ENCODE assay signal across 8 mouse cellular contexts in the genomic region with DNA sequence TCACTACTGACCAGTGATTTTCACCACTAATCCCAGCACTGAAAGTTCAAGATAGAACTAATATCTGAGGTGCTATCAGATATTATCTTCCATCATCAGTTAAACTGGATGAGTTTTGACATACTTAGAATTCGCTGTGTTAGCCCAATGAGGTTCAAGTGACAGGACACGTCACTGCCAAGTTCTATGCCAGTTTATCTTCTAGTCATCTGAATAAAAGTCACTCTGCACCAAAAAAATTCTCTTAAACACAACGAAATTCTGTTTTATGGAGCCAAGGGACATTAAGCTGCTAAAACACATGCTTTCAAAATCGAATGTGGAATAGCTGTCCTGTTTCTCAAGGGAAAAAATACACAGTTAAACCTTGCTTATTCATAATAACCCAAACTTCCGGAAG.
A peak's percentile ranks its signal among the peaks of the same experiment; 100 is the strongest.
DNase-seq lines count a peak whose midpoint lies in the region; ATAC-seq and TF ChIP-seq lines count a peak whose summit lies in the region.
"Had no signal": no experiment of that assay in that cellular context is flagged by ENCODE, and none has a peak within 500 bp of the region (broad histone marks: within the 10 kb centered on the region; RNA-seq: fewer than 3 reads in every experiment).

No protein-coding gene starts in this region.

- 0 out of 2 replicates have a peak overlapping the region, but pooled peaks have one; percentile 11 for H3K4me2 ChIP-seq in limb, embryonic 14.5 days (replicated peaks; ENCODE audit: low read depth, low read length, severe bottlenecking)
- H3K4me2 ChIP-seq in stomach, embryonic 16.5 days (ENCODE audit: low read depth, low read length) = peak overlapping the region; percentile 22
- H3K4me2 ChIP-seq: embryonic facial prominence, embryonic 12.5 days had no signal

- peak overlapping the region; percentile 72 for H3K27ac ChIP-seq in kidney, adult 2 months (ENCODE audit: insufficient read depth, low read depth, low read length)
- peak overlapping the region; percentile 96 for H3K27ac ChIP-seq in thymus, adult 2 months (ENCODE audit: control insufficient read depth, insufficient read depth, low read length)
- no peak overlapping the region for H3K27ac ChIP-seq in limb, embryonic 14.5 days (replicated peaks; ENCODE audit: low read depth, low read length)
- H3K27ac ChIP-seq in stomach, embryonic 16.5 days (ENCODE audit: low read length) = peak overlapping the region; percentile 69
- H3K27ac ChIP-seq: embryonic facial prominence, embryonic 12.5 days had no signal

- WGBS in kidney, adult 2 months = 19% methylated on average over 5 of the region's 5 CpGs
- 12% methylated on average over 5 of the region's 5 CpGs for WGBS in thymus, adult 2 months
- 44% methylated on average over 5 of the region's 5 CpGs for WGBS in limb, embryonic 14.5 days
- 38% methylated on average over 5 of the region's 5 CpGs for WGBS in stomach, embryonic 16.5 days

- no peak overlapping the region for H3K4me3 ChIP-seq in kidney, adult 2 months (ENCODE audit: insufficient read depth, low read depth, low read length)
- H3K4me3 ChIP-seq in thymus, adult 2 months (ENCODE audit: control insufficient read depth, insufficient read depth, low read length) = no peak overlapping the region
- no peak overlapping the region for H3K4me3 ChIP-seq in limb, embryonic 14.5 days (replicated peaks; ENCODE audit: low read length)
- no peak overlapping the region for H3K4me3 ChIP-seq in stomach, embryonic 16.5 days (replicated peaks; ENCODE audit: low read length)
- H3K4me3 ChIP-seq: embryonic facial prominence, embryonic 12.5 days had no signal

- no peaks in the 10 kb centered on the region for H3K36me3 ChIP-seq in kidney, adult 2 months (ENCODE audit: control insufficient read depth, insufficient read depth, low read length)
- no peaks in the 10 kb centered on the region for H3K36me3 ChIP-seq in thymus, adult 2 months (ENCODE audit: control insufficient read depth, insufficient read depth, low read length)
- H3K36me3 ChIP-seq in limb, embryonic 14.5 days (ENCODE audit: control insufficient read depth, insufficient read depth, low read length) = no peaks in the 10 kb centered on the region
- no peaks in the 10 kb centered on the region for H3K36me3 ChIP-seq in stomach, embryonic 16.5 days (ENCODE audit: control insufficient read depth, insufficient read depth, low read length)
- H3K36me3 ChIP-seq: embryonic facial prominence, embryonic 12.5 days had no signal

- no peak for TF ChIP-seq POLR2A in kidney, adult 2 months (IDR thresholded peaks at IDR 0.05; ENCODE audit: low read depth, low read length)
- TF ChIP-seq POLR2A in thymus, adult 2 months (IDR thresholded peaks at IDR 0.05; ENCODE audit: control insufficient read depth, extremely low read depth, insufficient read depth, low read length, poor library complexity) = no peak
- no peak for TF ChIP-seq POLR2A in limb, embryonic 14.5 days (IDR thresholded peaks at IDR 0.05; ENCODE audit: borderline replicate concordance, extremely low read depth, insufficient read depth, insufficient read length)

- no peaks in the 10 kb centered on the region for H3K27me3 ChIP-seq in kidney, adult 2 months (replicated peaks; ENCODE audit: control insufficient read depth, insufficient read depth, low read length)
- no peaks in the 10 kb centered on the region for H3K27me3 ChIP-seq in thymus, adult 2 months (ENCODE audit: control insufficient read depth, insufficient read depth, low read length)
- 0 out of 2 replicates have a peak, but pooled peaks cover 5% of the 10 kb centered on the region for H3K27me3 ChIP-seq in limb, embryonic 14.5 days (ENCODE audit: control insufficient read depth, insufficient read depth, low read length)
- H3K27me3 ChIP-seq in stomach, embryonic 16.5 days (ENCODE audit: control insufficient read depth, insufficient read depth, low read length) = no peaks in the 10 kb centered on the region
- H3K27me3 ChIP-seq: embryonic facial prominence, embryonic 12.5 days had no signal

- DNase-seq in kidney, adult 2 months = no peak
- no peak for DNase-seq in kidney, adult 18-20 months
- no peak for DNase-seq in thymus, adult 2 months
- DNase-seq in thymus, postnatal 36 days = no peak
- DNase-seq in limb, embryonic 14.5 days (ENCODE audit: low spot score) = no peak
- DNase-seq in urinary bladder, postnatal 25 days (ENCODE audit: low spot score) = no peak

- peaks cover 9% of the 10 kb centered on the region for H3K4me1 ChIP-seq in kidney, adult 2 months (ENCODE audit: control insufficient read depth, insufficient read depth, low read length)
- H3K4me1 ChIP-seq in thymus, adult 2 months (replicated peaks; ENCODE audit: control insufficient read depth, insufficient read depth, low read length) = peaks cover 35% of the 10 kb centered on the region
- peaks cover 6% of the 10 kb centered on the region for H3K4me1 ChIP-seq in limb, embryonic 14.5 days (ENCODE audit: control insufficient read depth, insufficient read depth, low read length)
- H3K4me1 ChIP-seq in stomach, embryonic 16.5 days (ENCODE audit: control insufficient read depth, insufficient read depth, low read length) = peaks cover 21% of the 10 kb centered on the region

- no peak overlapping the region for H3K9ac ChIP-seq in limb, embryonic 14.5 days (ENCODE audit: low read depth, low read length, severe bottlenecking)
- H3K9ac ChIP-seq in stomach, embryonic 16.5 days (ENCODE audit: low read length) = no peak overlapping the region
- H3K9ac ChIP-seq: embryonic facial prominence, embryonic 12.5 days had no signal

- no peak for TF ChIP-seq CTCF in kidney, adult 2 months (conservative IDR thresholded peaks at IDR 0.05; ENCODE audit: insufficient read depth, insufficient read length, low read depth, low read length)
- no peak for TF ChIP-seq CTCF in thymus, adult 2 months (IDR thresholded peaks at IDR 0.05; ENCODE audit: borderline replicate concordance, control insufficient read depth, extremely low read depth, insufficient read depth, low read length, poor library complexity)

- ATAC-seq in limb, embryonic 14.5 days (ENCODE audit: low FRiP score, low read depth) = no peak
- ATAC-seq in stomach, embryonic 16.5 days (ENCODE audit: insufficient read depth, low FRiP score) = no peak

- H3K9me3 ChIP-seq in limb, embryonic 14.5 days (ENCODE audit: control insufficient read depth, low read length) = no peaks in the 10 kb centered on the region
- H3K9me3 ChIP-seq in stomach, embryonic 16.5 days (replicated peaks; ENCODE audit: control insufficient read depth, low read length) = no peaks in the 10 kb centered on the region
- H3K9me3 ChIP-seq: embryonic facial prominence, embryonic 12.5 days had no signal
